Mouse (Mus musculus) granulocyte monocyte progenitor cell, adult 5-6 weeks (primary cell): ENCODE measurements around the gene Ptger2. TPM values are rescaled to one million over a fixed set of nuclear protein-coding genes. Genes with fewer than 3 reads are reported as not detected.

Experiments used
- ATAC-seq: replicated peaks from 2 replicates; pipeline ENCODE4 v1.8.0; 2016; ENCODE audit warnings: mild to moderate bottlenecking, moderate TSS enrichment, inconsistent platforms; ENCODE audit not compliant: poor library complexity, severe bottlenecking
- total RNA-seq, 2 experiments: library from RNA; stranded (forward) in 1 of 2; stranded (reverse) in 1 of 2; fragments of 200-712, 200-1000 nt in 1 of 2; fragments of >200 nt in 1 of 2; fragmentation: Nextera tagmentation in 1 of 2; gene quantifications; 2 replicates each; pipeline ENCODE4 v1.2.3; 2014 to 2017

The Ptger2 gene
- total RNA-seq, 2 experiments from 2014 or later = 3.5 to 5.4 TPM

DNA sequence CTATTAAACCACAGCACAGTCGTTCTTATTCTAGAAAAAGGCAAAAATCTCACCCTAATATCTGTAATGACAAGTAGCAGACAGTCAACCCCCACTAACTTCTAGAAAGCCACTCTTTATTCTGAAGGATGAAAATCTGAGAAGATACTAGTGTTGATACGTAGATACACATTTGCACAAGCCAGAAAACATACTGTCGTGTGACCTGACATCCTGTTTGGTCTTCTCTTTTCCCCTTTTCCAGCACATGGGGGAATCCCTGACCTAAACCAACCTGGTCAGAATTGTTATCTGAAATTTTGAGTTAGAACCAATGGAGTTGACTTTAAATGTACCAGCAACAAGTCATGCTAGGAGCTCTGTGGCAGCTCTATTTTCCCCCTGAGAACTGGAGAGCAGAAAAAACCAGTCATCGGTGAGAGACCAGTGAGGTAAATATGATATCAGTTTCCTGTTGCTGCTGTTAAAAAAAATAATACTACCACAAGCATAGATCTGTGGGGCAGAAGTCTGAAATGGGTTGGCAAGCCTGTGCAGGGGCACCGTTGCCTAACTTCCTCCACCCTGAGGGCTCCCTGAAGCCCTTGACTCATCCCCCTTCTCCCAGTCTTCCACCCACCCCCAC is 53.0 kb downstream of the Ptger2 start:
- peak; percentile 81 for ATAC-seq

DNA sequence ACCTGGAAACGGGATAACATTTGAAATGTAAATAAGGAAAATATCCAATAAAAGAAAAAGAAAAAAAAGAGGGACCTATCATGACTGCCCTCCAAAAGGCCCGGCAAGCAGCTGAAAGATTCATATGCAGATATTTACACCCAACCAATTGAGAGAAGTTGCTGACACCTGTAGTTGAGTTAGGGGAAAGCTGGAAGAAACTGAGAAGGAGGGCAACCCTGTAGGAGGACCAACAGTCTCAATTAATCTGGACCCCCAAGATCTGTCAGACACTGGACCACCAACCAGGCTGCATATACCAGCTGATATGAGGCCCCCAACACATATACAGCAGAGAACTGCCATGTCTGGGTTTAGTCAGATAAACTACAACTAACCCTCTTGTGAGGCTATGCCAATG is 60.1 kb downstream of the Ptger2 start:
- ATAC-seq = no peak

DNA sequence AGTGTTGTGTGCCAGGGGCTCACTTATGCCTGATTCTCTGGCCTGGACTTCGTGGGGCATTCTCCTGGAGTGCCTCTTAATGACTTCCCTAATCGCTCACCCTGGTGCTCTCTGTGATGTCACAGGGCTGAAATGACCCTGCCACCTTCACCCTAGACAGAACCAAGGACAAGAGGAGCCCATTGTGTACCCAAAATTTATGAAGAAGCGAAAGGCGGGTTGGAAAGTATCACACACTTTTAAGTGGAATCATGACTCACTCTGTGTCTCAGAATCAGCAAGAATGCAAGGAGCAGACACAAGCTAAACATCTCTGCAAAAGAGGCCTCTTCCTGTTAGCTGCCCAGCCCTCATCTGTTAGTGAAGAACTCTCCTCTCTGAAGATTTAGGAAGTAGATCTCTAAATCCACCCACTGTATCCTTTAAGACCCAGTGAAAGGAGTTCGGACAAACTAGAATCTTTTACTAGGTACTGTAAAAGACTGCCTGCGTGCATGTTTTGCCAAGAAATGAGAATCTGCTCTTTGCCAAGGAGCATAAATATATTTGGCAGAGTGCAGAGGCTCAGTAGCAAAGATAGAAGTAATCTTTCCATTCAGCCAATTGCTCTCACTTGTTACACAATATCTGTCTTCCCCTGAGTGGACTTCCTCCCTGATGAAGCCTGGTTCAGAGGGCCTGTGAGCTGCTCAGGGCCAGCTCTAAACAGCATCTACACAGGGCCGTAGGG is 61.9 kb downstream of the Ptger2 start:
- peak; percentile 92 for ATAC-seq

DNA sequence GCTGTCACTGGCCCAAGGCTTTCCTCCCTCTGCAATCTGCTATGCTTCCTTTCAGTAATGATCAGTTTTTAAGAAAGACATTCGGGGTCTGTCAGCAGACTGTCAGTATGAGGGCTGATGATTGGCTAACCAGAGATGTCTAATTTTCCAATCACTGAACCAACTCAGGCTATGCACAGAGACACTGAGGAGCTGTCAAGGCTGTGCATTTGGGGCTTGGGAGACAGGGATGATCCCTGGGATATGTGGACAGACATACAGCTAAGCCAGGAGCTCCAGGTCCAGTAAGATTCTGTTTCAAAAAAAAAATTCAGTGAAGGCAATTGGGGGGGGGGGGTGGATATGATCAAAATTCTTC is 62.4 kb downstream of the Ptger2 start:
- no peak for ATAC-seq

DNA sequence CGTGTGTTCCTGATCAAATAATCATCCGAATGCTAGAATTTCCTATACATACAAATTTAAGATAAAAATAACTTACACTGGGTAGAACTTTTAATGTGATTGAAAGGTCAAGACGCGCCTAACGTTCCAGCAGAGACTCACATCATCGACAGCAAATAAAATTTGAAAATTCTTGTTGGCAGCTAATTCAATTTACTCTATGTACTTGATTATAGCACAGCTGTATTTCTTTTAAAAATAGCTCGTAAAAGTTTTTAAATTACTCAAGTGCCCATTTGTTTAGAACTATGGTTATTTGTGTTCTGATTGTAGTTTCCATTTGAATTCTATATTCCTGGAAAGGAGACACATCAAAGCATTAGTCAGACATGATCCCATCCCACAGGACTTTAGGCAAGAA is 63.1 kb downstream of the Ptger2 start:
- no peak for ATAC-seq

Other genes starting within 250 kb of the Ptger2 start
- gene Gm8267, start 237.9 kb upstream of the Ptger2 start, total RNA-seq (2014; fragmentation: Nextera tagmentation) = not detected in 2 replicates
- not detected in 2 replicates for gene Gm8267, start 237.9 kb upstream of the Ptger2 start, total RNA-seq (2017)
- not detected in 2 replicates for gene Ptgdr, start 128.8 kb upstream of the Ptger2 start, total RNA-seq (2014; fragmentation: Nextera tagmentation)
- gene Ptgdr, start 128.8 kb upstream of the Ptger2 start, total RNA-seq (2017) = not detected in 2 replicates
- 0.34 and 2.2 TPM in 2 replicates for gene Gpr137c, start 231.5 kb downstream of the Ptger2 start, total RNA-seq (2014; fragmentation: Nextera tagmentation)
- 1.3 and 2.0 TPM in 2 replicates for gene Gpr137c, start 231.5 kb downstream of the Ptger2 start, total RNA-seq (2017)
- gene Txndc16, start 232.1 kb downstream of the Ptger2 start, total RNA-seq (2014; fragmentation: Nextera tagmentation) = 6.4 and 26.8 TPM in 2 replicates
- gene Txndc16, start 232.1 kb downstream of the Ptger2 start, total RNA-seq (2017) = 14.1 and 23.8 TPM in 2 replicates